Mouse (Mus musculus) limb, embryonic 10.5 days (tissue): ENCODE results near the gene Fbxo6. TPM values are rescaled to one million over a fixed set of nuclear protein-coding genes. Genes with fewer than 3 reads are reported as not detected.
"Not testable (repeated sequence)": the region's sequence is repeated elsewhere in the genome, so short reads cannot be mapped to it uniquely, and the experiment has no call there.

Source experiments
- DNase-seq: peaks from one replicate; pipeline ENCODE4 v3.0.0-alpha.2; 2017; ENCODE audit warnings: low spot score
- H3K27ac ChIP-seq: fragments of 300-500 bp; sonication (generic); 2 replicates; pipeline ENCODE4 v1.5.1; 2016; ENCODE audit warnings: mild to moderate bottlenecking
- H3K27me3 ChIP-seq: fragments of 300-500 bp; sonication (generic); 2 replicates; pipeline ENCODE4 v1.6.1; 2016; ENCODE audit warnings: low read depth, mild to moderate bottlenecking; ENCODE audit not compliant: poor library complexity, severe bottlenecking
- H3K36me3 ChIP-seq: fragments of 300-500 bp; sonication (generic); 2 replicates; pipeline ENCODE4 v1.6.1; 2016; ENCODE audit warnings: mild to moderate bottlenecking, moderate library complexity
- H3K4me1 ChIP-seq: fragments of 300-500 bp; sonication (generic); 2 replicates; pipeline ENCODE4 v1.6.1; 2016
- H3K4me3 ChIP-seq: fragments of 300-500 bp; sonication (generic); 2 replicates; pipeline ENCODE4 v1.5.1; 2016; ENCODE audit warnings: mild to moderate bottlenecking, moderate library complexity
- H3K9me3 ChIP-seq: fragments of 300-500 bp; sonication (generic); replicated peaks from 2 replicates; pipeline ENCODE4 v1.6.1; 2016; ENCODE audit warnings: mild to moderate bottlenecking
- WGBS: fragments of 180-500 bp; shearing (Covaris S2); methylation state at CpG from one replicate; pipeline ENCODE4 v1.1.7; 2016; 5-methylcytosine and 5-hydroxymethylcytosine counted together
- polyA plus RNA-seq: library from polyadenylated mRNA; unstranded; fragments of >200 nt; fragmentation: Nextera tagmentation; extraction: Ambion mirVana; gene quantifications from 2 replicates; pipeline ENCODE4 v1.2.1, GENCODE M21; 2016

The Fbxo6 gene
- polyA plus RNA-seq, result 9.0 and 11.1 TPM in 2 replicates

- WGBS, result 2% methylated on average over 67 of the region's 67 CpGs
- Histone ChIP-seq H3K9me3 (no peaks in the 10 kb centered on the region), H3K4me1 (peaks cover 31% of the 10 kb centered on the region), H3K27me3 (no peaks in the 10 kb centered on the region), H3K4me3 (peak within 1 kb of the TSS; percentile 76), H3K36me3 (peaks cover 19% of the 10 kb centered on the region), H3K27ac (peak within 1 kb of the TSS; percentile 91)
- DNase-seq, result peak; percentile 85
Measured at GRCm38 (mm10) chr4:148151267-148152168, at the start of gene Fbxo6. Gene Fbxo6, minus strand, starts transcription at chr4:148152140.

DNA sequence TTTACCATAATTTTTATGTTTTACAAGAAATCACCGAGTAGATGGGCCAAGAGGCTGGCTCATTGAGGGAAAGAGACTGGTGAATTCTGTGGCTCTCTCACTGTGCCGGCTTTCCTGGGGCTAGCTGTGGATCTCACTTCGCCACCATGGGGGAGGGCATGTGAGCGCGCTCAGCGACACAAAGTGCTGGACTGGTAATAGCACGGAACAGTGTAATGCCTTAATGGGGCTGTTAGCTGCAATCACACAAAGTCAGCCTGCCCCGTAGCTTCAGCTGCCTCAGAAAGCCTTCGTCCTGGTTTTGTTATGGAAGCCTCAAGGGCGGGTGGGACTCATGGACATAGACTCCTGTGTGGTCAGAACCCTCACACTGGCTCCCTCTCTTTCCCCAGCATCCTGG lies 46.8 kb upstream of the Fbxo6 start:
- H3K9me3 ChIP-seq, result no peaks in the 10 kb centered on the region
- WGBS, result 52% methylated on average over 10 of the region's 10 CpGs
- H3K27me3 ChIP-seq, result peaks cover 56% of the 10 kb centered on the region
- no peak overlapping the region for H3K4me3 ChIP-seq
- no peak overlapping the region for H3K27ac ChIP-seq
- H3K4me1 ChIP-seq, result peaks cover 11% of the 10 kb centered on the region; the same call in 1 of the 2 replicates
- H3K36me3 ChIP-seq, result no peaks in the 10 kb centered on the region
- no peak for DNase-seq

- DNase-seq, result no peak
Measured at GRCm38 (mm10) chr4:148194400-148194799, 42.5 kb upstream of the Fbxo6 start.

DNA sequence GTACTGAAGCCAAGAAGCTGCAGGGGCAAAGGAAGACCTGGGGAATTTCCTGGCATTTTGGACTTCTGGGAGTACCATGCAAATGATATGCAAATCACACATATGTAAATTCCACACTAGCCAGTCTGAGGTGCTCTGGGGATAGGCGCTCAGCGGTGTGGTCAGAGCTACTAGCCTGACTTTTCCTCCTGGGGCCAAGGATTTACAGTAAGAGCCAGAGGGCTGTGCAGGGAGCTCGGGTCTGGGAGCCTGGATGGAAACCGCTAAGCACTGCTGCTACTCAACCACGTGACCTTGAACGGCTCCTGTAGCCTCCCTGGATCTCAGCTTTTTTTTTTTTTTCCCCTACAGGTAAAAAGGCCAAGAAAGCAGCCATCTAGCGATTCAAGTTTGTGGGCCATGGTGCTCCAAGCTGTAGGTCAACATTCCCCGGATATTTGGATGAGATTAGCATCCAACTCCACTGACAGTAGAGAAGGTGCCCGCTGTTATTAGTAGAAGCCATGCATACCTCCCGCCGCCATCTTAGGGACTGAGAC lies 40.8 kb upstream of the Fbxo6 start:
- 33% methylated on average over 11 of the region's 11 CpGs for WGBS

More at GRCm38 (mm10) chr4:148194400-148194799, 42.5 kb upstream of the Fbxo6 start:
- peaks cover 52% of the 10 kb centered on the region for H3K27me3 ChIP-seq
- no peak overlapping the region for H3K4me3 ChIP-seq
- H3K9me3 ChIP-seq, result no peaks in the 10 kb centered on the region
- H3K36me3 ChIP-seq, result no peaks in the 10 kb centered on the region
- H3K27ac ChIP-seq, result no peak overlapping the region
- peaks cover 16% of the 10 kb centered on the region; the same call in 1 of the 2 replicates for H3K4me1 ChIP-seq

DNA sequence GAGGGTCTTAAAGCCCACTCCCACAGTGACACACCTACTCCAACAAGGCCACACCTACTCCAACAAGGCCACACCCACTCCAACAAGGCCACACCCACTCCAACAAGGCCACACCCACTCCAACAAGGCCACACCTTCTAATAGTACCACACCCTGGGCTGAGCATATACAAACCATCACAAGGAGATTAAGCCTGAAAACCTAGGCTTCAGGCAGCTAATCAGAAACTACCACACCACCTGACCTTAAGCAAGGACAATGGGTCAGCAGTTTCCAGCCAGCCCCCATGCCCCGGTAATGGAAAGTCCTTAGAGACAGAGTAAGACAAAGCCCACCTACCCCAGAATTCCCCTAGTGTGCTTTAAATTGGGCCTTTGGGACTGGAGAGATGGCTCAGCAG lies 36.8 kb upstream of the Fbxo6 start:
- not testable (repeated sequence) for H3K4me3 ChIP-seq, DNase-seq, H3K36me3 ChIP-seq, H3K9me3 ChIP-seq, H3K27ac ChIP-seq
- 98% methylated on average over 1 of the region's 1 CpGs for WGBS
- peaks cover 27% of the 10 kb centered on the region for H3K27me3 ChIP-seq
- peaks cover 26% of the 10 kb centered on the region for H3K4me1 ChIP-seq

More for the DNA sequence above, 40.8 kb upstream of the Fbxo6 start:
- Histone ChIP-seq H3K27me3 (peaks cover 36% of the 10 kb centered on the region; the same call in 1 of the 2 replicates), H3K9me3 (no peaks in the 10 kb centered on the region), H3K36me3 (no peaks in the 10 kb centered on the region), H3K27ac (no peak overlapping the region), H3K4me1 (peaks cover 12% of the 10 kb centered on the region; the same call in 1 of the 2 replicates), H3K4me3 (no peak overlapping the region)
- DNase-seq, result no peak

DNA sequence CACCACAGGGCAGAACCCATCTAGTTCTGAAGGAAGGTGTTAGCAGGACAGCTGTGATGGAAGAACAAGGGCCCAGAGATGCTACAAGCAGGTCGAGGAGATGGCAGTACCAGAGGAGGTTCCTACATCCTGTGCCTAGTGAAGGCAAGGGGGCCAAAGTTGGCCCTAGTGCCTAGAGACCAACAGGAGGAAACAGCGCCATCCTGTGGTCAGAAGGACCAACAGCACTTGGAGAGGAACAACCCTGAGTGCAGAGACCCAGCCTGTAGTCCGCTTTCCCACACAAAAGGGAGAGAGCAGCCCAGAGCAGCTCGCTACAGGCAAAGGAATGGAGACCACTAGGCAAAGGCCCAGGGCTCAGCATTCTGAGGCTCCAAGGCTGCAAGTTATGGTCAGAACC lies 33.9 kb upstream of the Fbxo6 start:
- Histone ChIP-seq H3K36me3 (no peaks in the 10 kb centered on the region), H3K9me3 (no peaks in the 10 kb centered on the region), H3K27ac (no peak overlapping the region), H3K4me1 (peaks cover 27% of the 10 kb centered on the region), H3K4me3 (no peak overlapping the region), H3K27me3 (peaks cover 31% of the 10 kb centered on the region)
- WGBS, result 73% methylated on average over 4 of the region's 4 CpGs
- no peak for DNase-seq

GRCm38 (mm10) chr4:148184564-148184963 lies 32.6 kb upstream of the Fbxo6 start:
- Histone ChIP-seq H3K36me3 (no peaks in the 10 kb centered on the region), H3K27me3 (peaks cover 31% of the 10 kb centered on the region), H3K4me3 (no peak overlapping the region), H3K27ac (0 out of 2 replicates have a peak overlapping the region, but pooled peaks have one; percentile 37), H3K9me3 (no peaks in the 10 kb centered on the region), H3K4me1 (peaks cover 24% of the 10 kb centered on the region)
- 38% methylated on average over 9 of the region's 9 CpGs for WGBS
- DNase-seq, result peak; percentile 61

- H3K27me3 ChIP-seq, result peaks cover 50% of the 10 kb centered on the region
- H3K36me3 ChIP-seq, result no peaks in the 10 kb centered on the region
- no peak overlapping the region for H3K27ac ChIP-seq
- H3K4me1 ChIP-seq, result peaks cover 33% of the 10 kb centered on the region
- no peak overlapping the region for H3K4me3 ChIP-seq
- WGBS, result 44% methylated on average over 8 of the region's 8 CpGs
- no peaks in the 10 kb centered on the region for H3K9me3 ChIP-seq
- DNase-seq, result no peak
Measured at GRCm38 (mm10) chr4:148182363-148182762, 30.4 kb upstream of the Fbxo6 start.

GRCm38 (mm10) chr4:148181483-148181882 lies 29.5 kb upstream of the Fbxo6 start:
- peaks cover 33% of the 10 kb centered on the region for H3K4me1 ChIP-seq
- H3K4me3 ChIP-seq, result no peak overlapping the region
- H3K36me3 ChIP-seq, result no peaks in the 10 kb centered on the region
- H3K9me3 ChIP-seq, result no peaks in the 10 kb centered on the region
- 89% methylated on average over 12 of the region's 12 CpGs for WGBS
- no peak for DNase-seq
- H3K27ac ChIP-seq, result no peak overlapping the region
- H3K27me3 ChIP-seq, result peaks cover 52% of the 10 kb centered on the region

- Histone ChIP-seq H3K27ac (no peak overlapping the region), H3K27me3 (peaks cover 78% of the 10 kb centered on the region)
Measured at GRCm38 (mm10) chr4:148177716-148178115, 25.8 kb upstream of the Fbxo6 start.

GRCm38 (mm10) chr4:148176603-148177002 lies 24.7 kb upstream of the Fbxo6 start:
- peaks cover 20% of the 10 kb centered on the region for H3K4me1 ChIP-seq
- DNase-seq, H3K36me3 ChIP-seq, H3K27ac ChIP-seq, H3K9me3 ChIP-seq, H3K4me3 ChIP-seq: not testable (repeated sequence)
- WGBS, result 84% methylated on average over 5 of the region's 6 CpGs
- H3K27me3 ChIP-seq, result peaks cover 78% of the 10 kb centered on the region

More at GRCm38 (mm10) chr4:148177716-148178115, 25.8 kb upstream of the Fbxo6 start:
- H3K9me3 ChIP-seq, result no peaks in the 10 kb centered on the region
- DNase-seq, result no peak
- peaks cover 25% of the 10 kb centered on the region for H3K4me1 ChIP-seq
- H3K36me3 ChIP-seq, result no peaks in the 10 kb centered on the region
- no peak overlapping the region for H3K4me3 ChIP-seq

- H3K4me3 ChIP-seq, result no peak overlapping the region
- no peaks in the 10 kb centered on the region for H3K36me3 ChIP-seq
- no peaks in the 10 kb centered on the region for H3K9me3 ChIP-seq
- H3K27ac ChIP-seq, result no peak overlapping the region
- H3K27me3 ChIP-seq, result peaks cover 97% of the 10 kb centered on the region
- peaks cover 22% of the 10 kb centered on the region for H3K4me1 ChIP-seq
- WGBS, result 20% methylated on average over 12 of the region's 12 CpGs
- DNase-seq, result no peak
Measured at GRCm38 (mm10) chr4:148174495-148174862, 22.5 kb upstream of the Fbxo6 start.

DNA sequence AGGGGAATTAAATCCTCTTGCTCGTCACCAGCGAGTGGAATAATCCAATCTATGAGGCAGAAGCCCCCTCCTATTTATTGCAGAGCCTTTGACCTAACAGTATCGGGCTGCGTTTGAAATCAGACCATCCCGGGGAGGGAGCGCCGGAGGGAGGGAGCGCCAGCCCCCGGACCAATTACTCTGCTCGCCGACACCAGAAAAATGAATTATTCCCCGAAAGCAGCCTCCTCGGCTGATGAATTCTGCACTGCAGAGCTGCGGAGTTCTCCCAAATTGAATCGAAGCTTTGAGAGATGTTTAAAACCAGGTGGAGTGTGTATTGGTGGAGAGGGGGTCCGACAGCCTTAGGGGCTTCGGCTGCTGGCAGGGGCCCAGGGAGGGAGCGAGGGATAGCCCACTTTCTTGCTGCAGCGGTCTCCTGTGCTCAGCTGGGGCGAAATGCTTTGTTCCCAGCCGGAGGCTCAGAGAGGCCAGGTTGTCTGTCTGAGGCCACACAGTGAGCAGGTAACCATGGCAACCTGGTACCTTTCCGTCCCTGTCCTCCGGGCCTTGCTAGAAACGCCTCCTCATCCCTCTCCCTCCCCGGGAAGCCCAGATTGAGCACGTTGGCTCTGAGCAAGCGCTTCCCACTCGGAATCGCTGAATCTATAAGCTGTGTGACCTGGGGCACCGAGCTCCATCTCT lies 22.0 kb upstream of the Fbxo6 start:
- Histone ChIP-seq H3K36me3 (no peaks in the 10 kb centered on the region), H3K4me3 (peak overlapping the region; percentile 29), H3K27ac (no peak overlapping the region), H3K4me1 (peaks cover 18% of the 10 kb centered on the region), H3K27me3 (peaks cover 96% of the 10 kb centered on the region), H3K9me3 (no peaks in the 10 kb centered on the region)
- DNase-seq, result no peak
- 1% methylated on average over 30 of the region's 30 CpGs for WGBS
